Comparison of ENCODE assay signal across 17 mouse cellular contexts in the genomic region with DNA sequence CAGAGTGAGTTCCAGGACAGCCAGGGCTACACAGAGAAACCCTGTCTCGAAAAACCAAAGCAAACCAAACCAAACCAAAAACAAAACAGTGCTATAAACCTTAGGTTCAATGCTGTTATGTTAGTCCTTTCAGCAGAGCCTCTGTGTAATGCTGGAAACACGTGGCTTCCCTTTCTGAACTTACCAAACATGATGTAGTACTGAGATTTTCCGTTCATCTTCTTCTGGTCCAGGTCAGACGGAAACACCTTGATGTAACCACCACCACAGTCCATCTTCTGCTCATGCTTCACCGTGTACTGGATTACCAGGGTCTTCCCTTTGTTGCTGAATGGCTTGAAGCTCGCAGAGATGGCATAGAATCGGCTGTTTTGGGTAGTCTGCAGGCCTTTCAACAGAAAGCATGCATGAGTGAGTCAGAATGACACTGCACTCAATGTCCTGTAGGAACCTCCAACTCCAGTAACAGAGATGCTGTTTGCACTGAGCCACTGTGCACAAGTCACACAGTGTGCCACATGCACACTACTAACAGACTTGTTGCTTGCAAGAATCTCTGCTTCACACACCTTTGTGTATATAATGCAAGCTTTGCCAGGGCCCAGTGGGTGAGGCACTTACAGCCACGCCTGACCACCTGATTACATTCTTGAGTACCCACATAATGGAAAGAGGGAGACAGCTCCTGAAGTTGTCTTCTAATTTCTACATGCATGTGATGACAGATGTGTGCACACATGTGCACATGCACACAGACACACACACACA.
"Had no signal": no experiment of that assay in that cellular context is flagged by ENCODE, and none has a peak within 500 bp of the region (broad histone marks: within the 10 kb centered on the region; RNA-seq: fewer than 3 reads in every experiment).

No protein-coding gene starts in this region.

- H3K27ac ChIP-seq: kidney, postnatal 0 days; layer of hippocampus, adult 2 months; limb, embryonic 10.5 days; limb, embryonic 13.5 days; liver, embryonic 12.5 days; liver, embryonic 15.5 days; macrophage had no signal

- H3K9me3 ChIP-seq: limb, embryonic 10.5 days; limb, embryonic 13.5 days; liver, embryonic 12.5 days; liver, embryonic 15.5 days had no signal

- H3K27me3 ChIP-seq: limb, embryonic 13.5 days; liver, embryonic 12.5 days; liver, embryonic 15.5 days had no signal

- H3K4me3 ChIP-seq: layer of hippocampus, adult 2 months; limb, embryonic 10.5 days; limb, embryonic 13.5 days; liver, embryonic 12.5 days; liver, embryonic 15.5 days had no signal

- H3K4me2 ChIP-seq: limb, embryonic 13.5 days; liver, embryonic 12.5 days; liver, embryonic 15.5 days; midbrain, embryonic 11.5 days had no signal

- H3K9ac ChIP-seq: limb, embryonic 13.5 days; liver, embryonic 12.5 days; liver, embryonic 15.5 days had no signal

- ATAC-seq: intestine, postnatal 0 days; liver, embryonic 12.5 days had no signal

- H3K36me3 ChIP-seq: limb, embryonic 10.5 days; limb, embryonic 13.5 days; liver, embryonic 12.5 days; liver, embryonic 15.5 days had no signal

- DNase-seq: kidney, adult 2 months; kidney, postnatal 25 days; layer of hippocampus, adult 9-11 months; liver; midbrain, embryonic 14.5 days; right cerebral cortex, postnatal 14 days; right cerebral cortex, postnatal 4 days; thymus, postnatal 25 days had no signal
